Mouse (Mus musculus) cerebellum, adult 11-12 months (tissue): Measurements from ENCODE around the gene Zfp932.
A peak's percentile ranks its signal among the peaks of the same experiment; 100 is the strongest.
"Not testable (repeated sequence)": the region's sequence is repeated elsewhere in the genome, so short reads cannot be mapped to it uniquely, and the experiment has no call there.

Experiments used
- DNase-seq: peaks from one replicate; pipeline ENCODE4 v3.0.0; 2022

Gene Zfp932

GRCm38 (mm10) chr5:109996026-109996937 lies at the start of gene Zfp932:
TSS of gene Zfp932 (plus strand) at chr5:109996521.
- peak; percentile 82 for DNase-seq

GRCm38 (mm10) chr5:109950281-109950680 lies 46.0 kb upstream of the Zfp932 start:
- no peak for DNase-seq

GRCm38 (mm10) chr5:109980743-109981142 lies 15.6 kb upstream of the Zfp932 start:
- DNase-seq = not testable (repeated sequence)

GRCm38 (mm10) chr5:109995461-109995860 lies 860 bp upstream of the Zfp932 start:
- peak; percentile 16 for DNase-seq

GRCm38 (mm10) chr5:110015775-110016174 lies 19.5 kb downstream of the Zfp932 start:
- DNase-seq = not testable (repeated sequence)

GRCm38 (mm10) chr5:110023273-110023672 lies 27.0 kb downstream of the Zfp932 start:
- no peak for DNase-seq

- peak; percentile 18 for DNase-seq
Observed at GRCm38 (mm10) chr5:110023694-110024427, 27.5 kb downstream of the Zfp932 start.

GRCm38 (mm10) chr5:110057637-110058408 lies 61.5 kb downstream of the Zfp932 start:
- peak; percentile 83 for DNase-seq
